Mouse (Mus musculus): ENCODE results near the gene Zbtb40. TPM values are rescaled to one million over a fixed set of nuclear protein-coding genes. Genes with fewer than 3 reads are reported as not detected.

Gene Zbtb40
- total RNA-seq (2012; rRNA removed) (7.1 and 8.4 TPM in 2 replicates), total RNA-seq (2014; rRNA removed) (2.7 and 2.9 TPM in 2 replicates), polyA plus RNA-seq (2012; ENCODE audit: insufficient read length, low read depth) (5.4 and 6.7 TPM in 2 replicates)

DNA sequence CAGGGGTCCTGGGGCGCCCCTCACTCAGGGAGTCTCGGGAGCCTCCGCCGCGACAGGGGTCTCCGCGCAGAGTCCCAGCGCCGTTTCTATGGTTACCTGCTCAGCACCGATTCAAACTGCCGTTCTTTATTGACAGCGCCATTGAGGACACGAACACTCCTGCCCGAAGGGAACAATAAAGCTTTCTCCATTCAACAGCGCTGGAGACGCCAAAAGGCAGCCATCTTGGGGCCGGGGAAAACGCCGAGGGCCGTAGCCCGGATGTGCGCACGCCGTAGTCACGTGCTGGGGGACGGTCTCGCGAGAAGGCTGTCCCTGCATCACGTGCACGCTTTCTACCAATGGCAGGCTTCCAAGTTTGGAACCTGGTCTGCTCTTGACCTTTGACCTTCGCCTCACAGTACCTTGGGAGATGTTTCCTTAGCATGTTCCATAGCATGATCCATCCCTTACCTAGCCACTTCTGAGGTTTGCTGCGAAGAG is at the start of gene Zbtb40:
Gene Zbtb40, minus strand, starts transcription at position 252 of the 483 bp plus-strand sequence.
- Histone ChIP-seq H3K9ac (ENCODE audit: insufficient read depth, low read depth) (peak within 1 kb of the TSS; percentile 53; the same call in 1 of the 2 replicates), H3K4me1 (ENCODE audit: control insufficient read depth in 1 of 2, insufficient read depth in 2 of 2) (peaks cover 0 to 15% of the 10 kb centered on the region in 2 experiments; a peak in 3 of 4 replicates), H3K9me3 (replicated peaks; ENCODE audit: low read length) (peaks cover 10% of the 10 kb centered on the region), H3K79me2 (replicated peaks; ENCODE audit: control insufficient read depth, extremely low read depth, insufficient read depth, poor library complexity, severe bottlenecking) (peaks cover 3% of the 10 kb centered on the region; the same call in 1 of the 2 replicates), H3K27ac (ENCODE audit: insufficient read depth, low read depth) (peak within 1 kb of the TSS; percentile 1; the same call in 1 of the 2 replicates), H3K4me2 (ENCODE audit: insufficient read depth, low read depth, poor library complexity, severe bottlenecking) (peak within 1 kb of the TSS; percentile 66), H3K4me3 (replicated peaks in 1 of 3; ENCODE audit: low read depth in 2 of 3, low read length in 2 of 3, poor library complexity in 1 of 3) (peak within 1 kb of the TSS; percentile 79 to 94 (median 84)), H3K27me3 (replicated peaks) (peaks cover 25% of the 10 kb centered on the region), H3K36me3 (replicated peaks in 1 of 2; ENCODE audit: control insufficient read depth in 1 of 2, insufficient read depth in 1 of 2, low read length in 1 of 2) (no peaks in the 10 kb centered on the region)
- in situ Hi-C loops (cut with MboI; ENCODE audit: low pct_ligation_motif_present, low pct_unique_long_range_greater_than_20kb, low sequenced_read_pairs), result no loop called here
- dilution Hi-C loops (cut with MboI; ENCODE audit: extremely low pct_ligation_motif_present, extremely low pct_unique_long_range_greater_than_20kb, low sequenced_read_pairs), result no loop called here
- DNase-seq (ENCODE audit: extremely low read depth), result peak; percentile 97
- TF ChIP-seq TCF12 (IDR thresholded peaks at IDR 0.05; ENCODE audit: low read depth, low read length), result peak; percentile 68; the same call in 1 of the 2 replicates
- peak; percentile 53 for TF ChIP-seq NELFE (IDR thresholded peaks at IDR 0.05; ENCODE audit: low read depth, low read length)
- no peak for TF ChIP-seq MAZ (IDR thresholded peaks at IDR 0.05; ENCODE audit: low read depth, low read length)
- no peak for TF ChIP-seq JUND (conservative IDR thresholded peaks at IDR 0.05; ENCODE audit: low read depth, low read length)
- peak; percentile 100 for TF ChIP-seq MAX (IDR thresholded peaks at IDR 0.05; ENCODE audit: low read length)
- TF ChIP-seq NRF1 (IDR thresholded peaks at IDR 0.05; ENCODE audit: low read depth, low read length), result peak; percentile 73
- TF ChIP-seq MEF2A (IDR thresholded peaks at IDR 0.05; ENCODE audit: borderline replicate concordance, low read depth, low read length), result 0 out of 2 replicates have a peak, but pooled peaks have one; percentile 11
- TF ChIP-seq SIN3A (IDR thresholded peaks at IDR 0.05; ENCODE audit: low read length), result peak; percentile 91
- no peak for TF ChIP-seq CHD1 (IDR thresholded peaks at IDR 0.05; ENCODE audit: low read depth, low read length)
- TF ChIP-seq POLR2A (IDR thresholded peaks at IDR 0.05; ENCODE audit: low read depth, low read length), result peak; percentile 61
- TF ChIP-seq KAT2A (IDR thresholded peaks at IDR 0.05; ENCODE audit: insufficient replicate concordance, low read length), result peak; percentile 81; the same call in 1 of the 2 replicates
- TF ChIP-seq USF2 (conservative IDR thresholded peaks at IDR 0.05; ENCODE audit: low read depth, low read length), result peak; percentile 100
- TF ChIP-seq BHLHE40 (IDR thresholded peaks at IDR 0.05; ENCODE audit: low read depth, low read length), result peak; percentile 100
- no peak for TF ChIP-seq PAX5 (IDR thresholded peaks at IDR 0.05; ENCODE audit: low read length)
- TF ChIP-seq USF1 (IDR thresholded peaks at IDR 0.05; ENCODE audit: low read depth, low read length), result peak; percentile 99
- TF ChIP-seq ETS1 (conservative IDR thresholded peaks at IDR 0.05; ENCODE audit: low read depth, low read length), result peak; percentile 25; the same call in 1 of the 2 replicates
- TF ChIP-seq JUN (IDR thresholded peaks at IDR 0.05; ENCODE audit: insufficient read depth, low read depth, low read length), result no peak
- no peak; the same call in 1 of the 2 replicates for TF ChIP-seq TBP (conservative IDR thresholded peaks at IDR 0.05; ENCODE audit: low read depth, low read length)
- TF ChIP-seq IRF4 (IDR thresholded peaks at IDR 0.05; ENCODE audit: low read depth, low read length), result peak; percentile 32; the same call in 1 of the 2 replicates
- TF ChIP-seq MYC (IDR thresholded peaks at IDR 0.05; ENCODE audit: low read depth, low read length), result peak; percentile 93
- TF ChIP-seq ELF1 (IDR thresholded peaks at IDR 0.05; ENCODE audit: low read depth, low read length), result peak; percentile 91
- TF ChIP-seq ZKSCAN1 (IDR thresholded peaks at IDR 0.05; ENCODE audit: borderline replicate concordance, low read depth, low read length), result no peak
- TF ChIP-seq RCOR1 (conservative IDR thresholded peaks at IDR 0.05; ENCODE audit: low read depth, low read length), result no peak
- TF ChIP-seq ZC3H11A (IDR thresholded peaks at IDR 0.05; ENCODE audit: low read depth, low read length), result no peak
- TF ChIP-seq MAFK (IDR thresholded peaks at IDR 0.05; ENCODE audit: insufficient replicate concordance, low read length), result no peak
- peak; percentile 100 for TF ChIP-seq CHD2 (IDR thresholded peaks at IDR 0.05; ENCODE audit: low read length)
- TF ChIP-seq HCFC1 (IDR thresholded peaks at IDR 0.05; ENCODE audit: low read depth, low read length), result peak; percentile 93
- TF ChIP-seq EP300 (IDR thresholded peaks at IDR 0.05; ENCODE audit: low read length), result no peak
- TF ChIP-seq ZMIZ1 (IDR thresholded peaks at IDR 0.05; ENCODE audit: low read depth, low read length), result no peak
- no peak; the same call in 1 of the 2 replicates for TF ChIP-seq MXI1 (IDR thresholded peaks at IDR 0.05; ENCODE audit: low read depth, low read length)

Data from CH12.LX (cell line).